Mouse (Mus musculus): ENCODE measurements at regions not wholly inside any gene's neighbourhood (a gene's known extent, or its start where the extent isn't known, plus 50 kb on each side); places are given as distances from the start of the nearest gene placed in this dataset.

- DNase-seq: no peak
Measured at GRCm38 (mm10) chr13:84771956-84772355, 417.3 kb upstream of the Ccnh start.

- no peak for DNase-seq
Measured at GRCm38 (mm10) chr13:84783017-84783937, 405.9 kb upstream of the Ccnh start.

GRCm38 (mm10) chr13:84804241-84804980 is 384.8 kb upstream of the Ccnh start:
- DNase-seq: no peak

- DNase-seq: no peak
Measured at GRCm38 (mm10) chr13:84805190-84805589, 384.0 kb upstream of the Ccnh start.

- no peak for DNase-seq
Measured at GRCm38 (mm10) chr13:84809605-84810004, 379.6 kb upstream of the Ccnh start.

Measured in right cerebral cortex, postnatal 4 days (tissue).